Mouse (Mus musculus): ENCODE results near the gene P3h3. TPM values are rescaled to one million over a fixed set of nuclear protein-coding genes. Genes with fewer than 3 reads are reported as not detected.
"Not testable (repeated sequence)": the region's sequence is repeated elsewhere in the genome, so short reads cannot be mapped to it uniquely, and the experiment has no call there.

The P3h3 gene
- polyA plus RNA-seq, 1 experiment from 2014 or later: 43.2 TPM

DNA sequence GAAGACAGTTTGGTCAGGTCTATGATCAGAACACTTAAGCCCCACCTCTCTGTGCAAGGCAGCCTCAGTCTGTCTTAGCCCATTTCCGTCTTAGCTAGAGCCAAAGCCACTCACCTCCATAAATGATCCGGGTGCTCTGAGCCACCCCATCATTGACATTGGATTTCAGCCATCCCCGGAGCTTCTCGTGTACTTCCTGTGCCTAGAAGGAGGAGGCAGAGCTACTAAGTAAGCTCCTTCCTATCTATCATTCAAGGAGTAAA, 46.2 kb downstream of the P3h3 start:
- Histone ChIP-seq H3K4me2 (replicated peaks; ENCODE audit: low read depth, low read length) (no peak overlapping the region), H3K4me1 (ENCODE audit: control insufficient read depth, insufficient read depth, low read length) (peaks cover 27% of the 10 kb centered on the region), H3K9ac (replicated peaks; ENCODE audit: low read depth, low read length) (no peak overlapping the region), H3K27me3 (ENCODE audit: control insufficient read depth, insufficient read depth, low read length) (no peaks in the 10 kb centered on the region), H3K27ac (ENCODE audit: low read length) (no peak overlapping the region), H3K9me3 (ENCODE audit: control insufficient read depth, low read depth, low read length) (no peaks in the 10 kb centered on the region), H3K36me3 (ENCODE audit: control insufficient read depth, insufficient read depth, low read length) (peaks cover 25% of the 10 kb centered on the region), H3K4me3 (ENCODE audit: low read depth, low read length) (no peak overlapping the region)
- ATAC-seq (ENCODE audit: insufficient number of reproducible peaks, insufficient read depth, low FRiP score, low read depth): no peak
- WGBS: 83% methylated on average over 4 of the region's 4 CpGs

DNA sequence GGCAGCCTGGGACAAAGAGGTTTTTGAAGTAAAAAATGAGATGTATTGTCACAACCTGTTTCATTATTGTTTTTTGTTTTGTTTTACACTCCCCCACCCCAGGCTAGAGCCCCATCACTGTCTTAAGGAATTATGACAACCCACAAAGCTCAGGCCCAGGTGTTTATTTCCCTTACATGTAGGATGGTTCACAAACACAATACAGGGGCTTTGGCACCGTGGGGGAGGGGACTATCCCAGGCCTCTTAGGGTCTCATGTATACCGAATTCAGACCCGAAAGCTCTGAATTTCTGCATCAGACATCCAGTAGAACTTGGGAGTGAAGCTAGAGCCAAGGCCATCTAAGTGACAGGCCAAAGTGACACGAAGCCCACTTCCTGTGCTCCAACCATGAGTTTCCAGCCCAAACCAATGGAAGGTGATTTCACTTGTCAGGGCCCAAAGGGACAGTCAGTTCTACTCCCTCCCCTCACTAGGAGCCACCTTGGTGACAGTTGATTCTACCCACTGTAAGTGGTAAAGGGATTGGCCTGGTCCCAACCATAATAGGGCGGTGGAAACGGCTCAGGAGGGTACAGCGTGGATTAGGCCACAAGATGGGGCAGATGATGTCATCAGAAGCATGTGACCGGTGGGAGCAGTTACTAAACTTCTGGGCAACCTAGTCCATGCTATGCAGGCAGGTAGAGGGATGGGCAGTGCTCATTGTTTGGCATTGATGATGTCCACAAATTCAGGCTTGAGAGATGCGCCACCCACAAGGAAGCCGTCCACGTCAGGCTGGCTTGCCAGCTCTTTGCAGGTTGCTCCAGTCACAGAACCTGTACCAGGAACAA, 46.8 kb downstream of the P3h3 start:
- H3K9me3 ChIP-seq (ENCODE audit: control insufficient read depth, low read depth, low read length); H3K27me3 ChIP-seq (ENCODE audit: control insufficient read depth, insufficient read depth, low read length); ATAC-seq (ENCODE audit: insufficient number of reproducible peaks, insufficient read depth, low FRiP score, low read depth); H3K4me2 ChIP-seq (replicated peaks; ENCODE audit: low read depth, low read length); H3K27ac ChIP-seq (ENCODE audit: low read length); H3K9ac ChIP-seq (replicated peaks; ENCODE audit: low read depth, low read length); H3K4me3 ChIP-seq (ENCODE audit: low read depth, low read length): not testable (repeated sequence)
- Histone ChIP-seq H3K4me1 (ENCODE audit: control insufficient read depth, insufficient read depth, low read length) (peaks cover 30% of the 10 kb centered on the region), H3K36me3 (ENCODE audit: control insufficient read depth, insufficient read depth, low read length) (peaks cover 24% of the 10 kb centered on the region)
- 84% methylated on average over 11 of the region's 11 CpGs for WGBS

DNA sequence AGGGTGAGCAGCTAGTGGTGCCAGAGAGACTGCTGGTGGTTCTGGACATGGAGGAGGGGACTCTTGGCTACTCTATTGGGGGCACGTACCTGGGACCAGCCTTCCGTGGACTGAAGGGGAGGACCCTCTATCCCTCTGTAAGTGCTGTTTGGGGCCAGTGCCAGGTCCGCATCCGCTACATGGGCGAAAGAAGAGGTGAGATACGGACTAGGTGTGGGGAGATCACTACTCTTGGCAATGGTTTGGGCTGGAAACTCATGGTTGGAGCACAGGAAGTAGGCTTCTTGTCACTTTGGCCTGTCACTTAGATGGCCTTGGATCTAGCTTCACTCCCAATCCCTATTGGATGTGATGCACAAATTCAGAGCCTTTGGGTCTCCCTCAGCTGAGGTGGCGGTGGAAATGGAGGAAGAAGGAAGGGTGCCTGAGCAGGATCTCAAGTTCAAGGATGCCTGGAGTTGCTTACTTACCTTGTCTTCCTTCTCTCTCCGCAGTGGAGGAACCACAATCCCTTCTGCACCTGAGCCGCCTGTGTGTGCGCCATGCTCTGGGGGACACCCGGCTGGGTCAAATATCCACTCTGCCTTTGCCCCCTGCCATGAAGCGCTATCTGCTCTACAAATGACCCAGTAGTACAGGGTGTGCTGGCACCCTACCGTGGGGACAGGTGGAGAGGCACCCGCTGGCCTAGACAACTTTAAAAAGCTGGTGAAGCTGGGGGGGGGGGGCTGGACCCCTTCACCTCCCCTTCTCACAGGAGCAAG, 47.6 kb downstream of the P3h3 start:
- peaks cover 31% of the 10 kb centered on the region for H3K4me1 ChIP-seq (ENCODE audit: control insufficient read depth, insufficient read depth, low read length)
- no peak for ATAC-seq (ENCODE audit: insufficient number of reproducible peaks, insufficient read depth, low FRiP score, low read depth)
- no peaks in the 10 kb centered on the region for H3K27me3 ChIP-seq (ENCODE audit: control insufficient read depth, insufficient read depth, low read length)
- H3K4me2 ChIP-seq (replicated peaks; ENCODE audit: low read depth, low read length): peak overlapping the region; percentile 98
- H3K9me3 ChIP-seq (ENCODE audit: control insufficient read depth, low read depth, low read length): no peaks in the 10 kb centered on the region
- 45% methylated on average over 14 of the region's 14 CpGs for WGBS
- peak overlapping the region; percentile 71; the same call in 1 of the 2 replicates for H3K9ac ChIP-seq (replicated peaks; ENCODE audit: low read depth, low read length)
- peaks cover 20% of the 10 kb centered on the region for H3K36me3 ChIP-seq (ENCODE audit: control insufficient read depth, insufficient read depth, low read length)
- H3K4me3 ChIP-seq (ENCODE audit: low read depth, low read length): peak overlapping the region; percentile 59
- peak overlapping the region; percentile 93 for H3K27ac ChIP-seq (ENCODE audit: low read length)

DNA sequence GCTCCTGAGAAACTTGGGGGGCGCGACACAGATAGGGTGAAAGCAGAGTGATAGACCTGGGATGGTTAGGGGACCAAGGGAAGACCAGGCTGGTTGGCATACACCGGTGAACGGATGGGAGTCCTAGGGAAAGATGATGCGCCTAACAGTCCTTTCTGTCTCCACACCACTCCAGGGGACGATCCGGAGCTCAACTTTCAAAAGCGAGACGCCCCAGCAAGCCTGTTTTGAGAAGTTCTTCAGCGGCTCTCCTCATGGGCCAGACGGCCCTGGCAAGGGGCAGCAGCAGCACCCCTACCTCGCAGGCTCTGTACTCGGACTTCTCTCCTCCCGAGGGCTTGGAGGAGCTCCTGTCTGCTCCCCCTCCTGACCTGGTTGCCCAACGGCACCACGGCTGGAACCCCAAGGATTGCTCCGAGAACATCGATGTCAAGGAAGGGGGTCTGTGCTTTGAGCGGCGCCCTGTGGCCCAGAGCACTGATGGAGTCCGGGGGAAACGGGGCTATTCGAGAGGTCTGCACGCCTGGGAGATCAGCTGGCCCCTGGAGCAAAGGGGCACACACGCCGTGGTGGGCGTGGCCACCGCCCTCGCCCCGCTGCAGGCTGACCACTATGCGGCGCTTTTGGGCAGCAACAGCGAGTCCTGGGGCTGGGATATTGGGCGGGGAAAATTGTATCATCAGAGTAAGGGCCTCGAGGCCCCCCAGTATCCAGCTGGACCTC, 48.3 kb downstream of the P3h3 start:
- ATAC-seq (ENCODE audit: insufficient number of reproducible peaks, insufficient read depth, low FRiP score, low read depth): peak; percentile 5; the same call in 1 of the 2 replicates
- under 1% methylated on average over 35 of the region's 35 CpGs for WGBS
- H3K9me3 ChIP-seq (ENCODE audit: control insufficient read depth, low read depth, low read length): no peaks in the 10 kb centered on the region
- H3K27me3 ChIP-seq (ENCODE audit: control insufficient read depth, insufficient read depth, low read length): no peaks in the 10 kb centered on the region
- H3K4me1 ChIP-seq (ENCODE audit: control insufficient read depth, insufficient read depth, low read length): peaks cover 25% of the 10 kb centered on the region; the same call in 1 of the 2 replicates
- H3K4me3 ChIP-seq (ENCODE audit: low read depth, low read length): peak overlapping the region; percentile 59
- H3K9ac ChIP-seq (replicated peaks; ENCODE audit: low read depth, low read length): peak overlapping the region; percentile 71
- peak overlapping the region; percentile 98 for H3K4me2 ChIP-seq (replicated peaks; ENCODE audit: low read depth, low read length)
- peak overlapping the region; percentile 93 for H3K27ac ChIP-seq (ENCODE audit: low read length)
- peaks cover 19% of the 10 kb centered on the region for H3K36me3 ChIP-seq (ENCODE audit: control insufficient read depth, insufficient read depth, low read length)

DNA sequence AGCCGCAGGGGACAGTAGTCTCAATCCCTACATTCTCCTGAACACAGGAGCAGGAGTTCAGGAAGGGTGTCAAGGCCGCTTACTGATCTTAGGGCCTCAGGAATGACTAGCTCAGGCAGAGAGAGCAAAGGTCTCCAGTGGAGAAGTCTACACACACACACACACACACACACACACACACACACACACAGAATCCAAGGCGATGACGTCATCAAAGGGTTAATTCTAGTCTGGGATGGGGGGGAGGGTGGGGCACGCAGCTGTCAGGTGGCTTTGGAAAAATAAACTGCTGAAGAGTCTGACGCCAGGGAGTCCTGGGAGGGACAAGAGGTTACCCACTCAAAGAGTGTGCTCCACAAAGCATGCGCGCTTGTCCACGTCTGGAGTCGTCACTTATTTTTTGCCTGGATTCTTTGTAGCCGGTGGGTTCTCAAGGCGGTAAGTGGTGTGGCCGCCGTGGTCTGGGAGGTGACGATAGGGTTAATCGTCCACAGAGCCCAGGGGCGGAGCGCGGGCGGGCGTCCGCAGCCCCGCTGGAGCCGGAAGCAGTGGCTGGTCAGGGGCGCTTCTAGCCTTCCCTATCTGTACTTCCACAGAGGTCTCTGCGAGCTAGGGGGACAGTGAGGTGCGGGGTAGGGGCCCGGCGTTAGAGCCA, 49.1 kb downstream of the P3h3 start, which contains the start of gene Spsb2:
Gene Spsb2 (plus strand): TSS at position 304 of the 655 bp plus-strand sequence.
- ATAC-seq (ENCODE audit: insufficient number of reproducible peaks, insufficient read depth, low FRiP score, low read depth): peak; percentile 53
- Histone ChIP-seq H3K4me2 (replicated peaks; ENCODE audit: low read depth, low read length) (peak within 1 kb of the TSS; percentile 98), H3K27me3 (ENCODE audit: control insufficient read depth, insufficient read depth, low read length) (no peaks in the 10 kb centered on the region), H3K9ac (replicated peaks; ENCODE audit: low read depth, low read length) (peak within 1 kb of the TSS; percentile 71), H3K36me3 (ENCODE audit: control insufficient read depth, insufficient read depth, low read length) (peaks cover 19% of the 10 kb centered on the region), H3K9me3 (ENCODE audit: control insufficient read depth, low read depth, low read length) (no peaks in the 10 kb centered on the region), H3K27ac (ENCODE audit: low read length) (peak within 1 kb of the TSS; percentile 93), H3K4me1 (ENCODE audit: control insufficient read depth, insufficient read depth, low read length) (peaks cover 24% of the 10 kb centered on the region; the same call in 1 of the 2 replicates), H3K4me3 (ENCODE audit: low read depth, low read length) (peak within 1 kb of the TSS; percentile 59)
- WGBS: 4% methylated on average over 29 of the region's 29 CpGs

DNA sequence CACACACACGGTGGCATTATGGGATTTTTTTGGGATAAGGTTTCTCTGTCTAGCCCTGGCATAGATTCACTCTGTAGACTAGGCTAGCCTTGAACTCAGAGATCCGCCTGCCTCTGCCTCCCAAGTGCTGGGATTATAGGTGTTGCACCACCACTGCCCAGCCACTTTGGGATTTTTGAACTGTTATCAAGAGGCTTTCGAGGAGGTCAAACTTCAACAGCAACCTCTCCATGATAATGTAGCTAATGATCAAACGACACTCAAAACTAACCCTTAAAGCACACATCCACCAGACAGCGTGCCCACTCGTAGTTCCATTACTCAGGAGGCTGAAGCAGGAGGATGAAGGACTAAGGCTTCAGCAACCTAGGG, 49.6 kb downstream of the P3h3 start:
- no peak for ATAC-seq (ENCODE audit: insufficient number of reproducible peaks, insufficient read depth, low FRiP score, low read depth)
- Histone ChIP-seq H3K9ac (replicated peaks; ENCODE audit: low read depth, low read length) (no peak overlapping the region), H3K9me3 (ENCODE audit: control insufficient read depth, low read depth, low read length) (no peaks in the 10 kb centered on the region), H3K27me3 (ENCODE audit: control insufficient read depth, insufficient read depth, low read length) (no peaks in the 10 kb centered on the region), H3K27ac (ENCODE audit: low read length) (peak overlapping the region; percentile 93), H3K4me2 (replicated peaks; ENCODE audit: low read depth, low read length) (peak overlapping the region; percentile 98), H3K4me3 (ENCODE audit: low read depth, low read length) (peak overlapping the region; percentile 59), H3K36me3 (ENCODE audit: control insufficient read depth, insufficient read depth, low read length) (peaks cover 19% of the 10 kb centered on the region), H3K4me1 (ENCODE audit: control insufficient read depth, insufficient read depth, low read length) (peaks cover 24% of the 10 kb centered on the region; the same call in 1 of the 2 replicates)
- 72% methylated on average over 6 of the region's 6 CpGs for WGBS

DNA sequence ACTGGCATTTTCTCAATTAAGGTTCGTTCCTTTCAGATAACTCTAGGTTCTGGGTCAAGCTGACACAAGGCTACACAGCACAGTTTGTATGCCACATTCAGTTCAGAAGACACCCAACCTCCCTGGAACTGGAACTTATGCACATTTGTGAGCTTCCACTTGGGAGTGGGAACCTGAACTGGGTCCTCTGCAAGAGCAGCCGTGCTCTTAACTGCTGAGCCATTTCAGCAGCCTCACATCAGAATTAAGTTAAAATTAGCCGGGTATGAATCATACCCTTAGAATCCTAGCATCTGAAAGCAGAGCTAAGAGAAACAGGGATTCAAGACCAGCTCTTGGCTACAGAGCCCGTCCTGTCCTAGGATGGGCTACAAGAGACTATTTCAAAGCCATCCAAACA, 50.2 kb downstream of the P3h3 start:
- H3K27me3 ChIP-seq (ENCODE audit: control insufficient read depth, insufficient read depth, low read length): no peaks in the 10 kb centered on the region
- ATAC-seq (ENCODE audit: insufficient number of reproducible peaks, insufficient read depth, low FRiP score, low read depth): no peak
- peaks cover 18% of the 10 kb centered on the region for H3K36me3 ChIP-seq (ENCODE audit: control insufficient read depth, insufficient read depth, low read length)
- H3K4me2 ChIP-seq (replicated peaks; ENCODE audit: low read depth, low read length): no peak overlapping the region
- H3K4me1 ChIP-seq (ENCODE audit: control insufficient read depth, insufficient read depth, low read length): peaks cover 20% of the 10 kb centered on the region; the same call in 1 of the 2 replicates
- H3K4me3 ChIP-seq (ENCODE audit: low read depth, low read length): no peak overlapping the region
- H3K27ac ChIP-seq (ENCODE audit: low read length): no peak overlapping the region
- 79% methylated on average over 4 of the region's 4 CpGs for WGBS
- no peak overlapping the region for H3K9ac ChIP-seq (replicated peaks; ENCODE audit: low read depth, low read length)
- no peaks in the 10 kb centered on the region for H3K9me3 ChIP-seq (ENCODE audit: control insufficient read depth, low read depth, low read length)
